Mouse (Mus musculus) bone marrow, adult 2 months (tissue): ENCODE measurements around the gene Sdad1. TPM values are rescaled to one million over a fixed set of nuclear protein-coding genes. Genes with fewer than 3 reads are reported as not detected.

Source experiments
- H3K27ac ChIP-seq: fragments of 200-500 bp; 2 replicates; pipeline ENCODE4 v1.5.1; 2012; ENCODE audit warnings: low read depth, mild to moderate bottlenecking, control low read depth, inconsistent platforms, low read length; ENCODE audit not compliant: control insufficient read depth, poor library complexity, insufficient read depth
- H3K4me1 ChIP-seq: fragments of 200-500 bp; 2 replicates; pipeline ENCODE4 v1.6.1; 2011; ENCODE audit warnings: low read length; ENCODE audit not compliant: control insufficient read depth, insufficient read depth
- H3K4me3 ChIP-seq: fragments of 200-500 bp; replicated peaks from 2 replicates; pipeline ENCODE3; 2011; ENCODE audit warnings: mild to moderate bottlenecking, low read depth, low read length, control low read depth; ENCODE audit not compliant: control insufficient read depth
- CTCF ChIP-seq: fragments of 200-500 bp; IDR thresholded peaks from 2 replicates; pipeline ENCODE4 v1.5.1; 2011; ENCODE audit warnings: low read length, control low read depth; ENCODE audit not compliant: control insufficient read depth, insufficient read depth
- POLR2A ChIP-seq: fragments of 200-500 bp; IDR thresholded peaks from 2 replicates; pipeline ENCODE4 v1.6.1; 2011; ENCODE audit warnings: low read depth, mild to moderate bottlenecking, control low read depth, low read length, borderline replicate concordance; ENCODE audit not compliant: control insufficient read depth
- WGBS: fragments of 180-500 bp; shearing (Covaris S2); methylation state at CpG from one replicate; pipeline ENCODE4 v1.1.7; 2018; 5-methylcytosine and 5-hydroxymethylcytosine counted together
- polyA plus RNA-seq: library from polyadenylated mRNA; stranded (reverse); fragments of >200 nt; gene quantifications from 2 replicates; pipeline ENCODE4 v1.2.4, GENCODE M21; 2011; ENCODE audit warnings: low replicate concordance; ENCODE audit not compliant: missing spikeins, insufficient read depth, insufficient read length

The Sdad1 gene
- polyA plus RNA-seq, 1 experiment, result 14.1 TPM

DNA sequence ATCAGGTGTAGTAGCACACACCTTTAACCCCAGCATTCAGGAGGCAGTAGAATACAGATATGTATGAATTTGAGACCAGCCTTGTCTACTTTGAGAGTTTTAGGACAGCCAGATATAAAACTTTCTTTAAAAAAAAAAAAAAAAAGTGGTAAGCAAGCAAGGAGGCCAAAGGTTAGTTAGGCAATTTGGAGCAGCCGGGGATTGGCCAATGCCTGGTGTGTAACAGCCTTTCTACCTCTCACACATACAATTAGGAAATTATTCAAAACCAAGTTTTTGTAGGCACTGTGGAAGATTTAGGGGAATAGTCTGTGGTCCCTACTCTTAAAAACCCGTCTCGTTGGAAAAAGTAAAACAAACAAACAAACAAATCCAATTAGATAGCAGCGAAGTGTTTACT lies 12.3 kb upstream of the Sdad1 start:
- Histone ChIP-seq H3K4me1 (peaks cover 1% of the 10 kb centered on the region; the same call in 1 of the 2 replicates), H3K4me3 (no peak overlapping the region), H3K27ac (no peak overlapping the region)
- no peak for TF ChIP-seq POLR2A
- no peak for TF ChIP-seq CTCF
- 43% methylated on average over 4 of the region's 4 CpGs for WGBS

GRCm38 (mm10) chr5:92321631-92322400 lies 11.5 kb upstream of the Sdad1 start:
- Histone ChIP-seq H3K27ac (no peak overlapping the region), H3K4me3 (no peak overlapping the region), H3K4me1 (peaks cover 1% of the 10 kb centered on the region; the same call in 1 of the 2 replicates)
- TF ChIP-seq CTCF (no peak), POLR2A (no peak)
- WGBS, result 49% methylated on average over 8 of the region's 8 CpGs

- peaks cover 1% of the 10 kb centered on the region; the same call in 1 of the 2 replicates for H3K4me1 ChIP-seq
- H3K4me3 ChIP-seq, result no peak overlapping the region
- H3K27ac ChIP-seq, result peak overlapping the region; percentile 7
- 54% methylated on average over 14 of the region's 14 CpGs for WGBS
- TF ChIP-seq POLR2A (no peak), CTCF (no peak)
These were observed 8.3 kb upstream of the Sdad1 start for GRCm38 (mm10) chr5:92318596-92318995.

GRCm38 (mm10) chr5:92318119-92318518 lies 7.8 kb upstream of the Sdad1 start:
- peaks cover 1% of the 10 kb centered on the region; the same call in 1 of the 2 replicates for H3K4me1 ChIP-seq
- H3K27ac ChIP-seq, result no peak overlapping the region
- WGBS, result 41% methylated on average over 7 of the region's 7 CpGs
- no peak overlapping the region for H3K4me3 ChIP-seq
- no peak for TF ChIP-seq CTCF
- no peak for TF ChIP-seq POLR2A

DNA sequence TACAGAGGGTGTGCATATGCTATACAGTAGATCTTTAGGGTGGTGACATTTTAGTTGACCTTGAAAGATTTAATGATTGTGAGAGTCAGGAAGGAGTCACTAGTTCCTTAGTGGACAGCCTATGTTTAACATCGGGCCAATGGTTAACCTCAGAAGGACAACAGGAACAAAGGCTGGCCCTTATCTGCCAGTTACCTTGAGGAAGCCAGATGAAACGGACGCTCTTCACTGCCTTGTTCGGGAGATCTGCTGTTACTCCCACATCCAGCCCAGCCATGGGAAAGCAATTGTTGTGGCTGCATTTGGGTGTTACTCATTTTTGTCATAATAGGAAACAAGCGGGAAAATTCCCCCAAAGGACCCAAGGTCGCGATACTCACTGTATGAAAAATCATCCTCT lies 3.5 kb upstream of the Sdad1 start:
- Histone ChIP-seq H3K27ac (no peak overlapping the region), H3K4me3 (no peak overlapping the region), H3K4me1 (no peaks in the 10 kb centered on the region; the same call in 1 of the 2 replicates)
- TF ChIP-seq CTCF (no peak), POLR2A (no peak)
- WGBS, result 33% methylated on average over 7 of the region's 7 CpGs

DNA sequence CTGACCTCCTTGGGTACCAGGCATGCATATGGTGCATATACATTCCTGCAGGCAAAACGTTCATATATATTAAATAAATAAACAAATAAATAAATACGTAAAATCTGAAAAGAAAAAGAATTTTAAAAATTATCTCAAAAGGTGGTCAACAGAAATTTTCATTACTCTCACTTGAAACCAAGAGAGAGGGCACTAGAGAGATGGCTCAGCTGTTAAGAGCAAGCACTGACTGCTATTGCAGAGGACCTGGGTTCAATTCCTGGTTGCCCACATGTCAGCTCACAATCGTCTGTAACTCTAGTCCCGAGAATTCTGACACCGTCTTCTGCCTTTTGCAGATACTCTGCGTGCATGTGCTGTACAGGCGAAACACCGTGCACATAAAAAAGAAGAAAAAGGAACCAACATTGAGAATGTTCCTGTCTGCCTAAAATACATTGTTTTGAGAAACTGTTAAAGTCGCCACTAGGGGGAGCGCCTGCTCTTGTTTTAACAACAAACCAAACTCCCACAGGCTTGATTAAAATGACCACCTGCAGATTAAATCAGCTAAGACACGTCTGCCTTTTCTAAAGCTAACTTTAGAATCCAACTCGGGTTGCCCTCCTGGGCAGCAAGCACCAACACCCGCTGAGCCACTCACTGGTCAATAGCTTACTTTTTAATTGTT lies 1.9 kb upstream of the Sdad1 start:
- peaks cover 2% of the 10 kb centered on the region for H3K4me1 ChIP-seq

DNA sequence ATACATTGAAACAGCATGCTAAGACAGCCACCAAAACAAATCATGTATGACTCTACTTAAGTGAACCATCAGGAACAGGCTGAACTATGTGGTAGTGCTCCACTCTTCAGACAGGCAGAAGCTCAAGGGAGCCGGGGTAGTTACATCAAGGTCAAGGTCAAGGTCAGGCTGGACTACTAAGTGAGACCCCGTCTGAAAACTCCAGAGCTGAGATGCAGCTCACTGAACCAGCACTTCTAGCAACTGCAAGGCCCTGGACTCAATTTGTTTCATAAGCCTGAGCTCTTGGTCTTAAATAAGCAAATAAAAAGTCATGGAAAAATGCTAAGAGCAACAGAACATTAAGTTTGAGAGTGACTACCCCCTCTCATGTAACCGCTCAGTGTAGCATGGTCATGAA lies 6.0 kb downstream of the Sdad1 start:
- peaks cover 2% of the 10 kb centered on the region for H3K4me1 ChIP-seq
- no peak overlapping the region for H3K27ac ChIP-seq
- H3K4me3 ChIP-seq, result no peak overlapping the region
- WGBS, result 84% methylated on average over 3 of the region's 3 CpGs
- no peak for TF ChIP-seq CTCF
- no peak for TF ChIP-seq POLR2A

More for the DNA sequence above, 1.9 kb upstream of the Sdad1 start:
- 14% methylated on average over 13 of the region's 13 CpGs for WGBS
- no peak overlapping the region for H3K4me3 ChIP-seq
- H3K27ac ChIP-seq, result no peak overlapping the region
- TF ChIP-seq POLR2A (no peak), CTCF (no peak)

DNA sequence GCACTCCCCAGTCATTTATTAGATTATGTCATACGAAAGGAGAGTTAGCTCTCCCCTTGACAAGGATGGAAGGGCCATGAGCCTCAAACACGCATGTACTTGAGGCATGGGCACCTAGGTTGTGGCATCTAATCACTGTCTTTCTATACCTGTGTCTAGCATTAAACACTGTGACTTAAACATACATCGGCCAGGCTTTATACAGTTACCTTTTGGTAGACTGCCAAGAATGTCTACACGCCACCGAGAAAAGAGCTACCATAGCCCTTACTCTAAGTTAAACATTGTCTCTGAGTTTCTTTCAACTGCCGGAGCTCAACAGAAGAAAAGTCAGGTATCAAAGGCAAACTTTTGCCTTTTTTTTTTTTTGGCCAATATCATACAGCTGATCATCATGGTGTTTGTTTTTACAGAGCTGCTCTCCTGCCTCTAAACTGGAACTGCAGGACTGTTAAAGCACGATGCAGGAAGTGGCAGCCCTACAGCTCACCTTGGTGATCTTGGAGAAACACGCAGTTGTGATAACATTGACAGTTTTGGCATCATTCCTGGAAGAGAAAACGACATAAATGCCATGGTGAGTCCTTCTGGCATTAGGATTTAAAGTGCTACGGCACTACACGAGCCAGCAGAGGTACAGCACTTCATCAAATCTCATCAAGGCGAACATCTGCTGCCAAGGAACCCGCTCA lies 8.0 kb downstream of the Sdad1 start:
- WGBS, result 84% methylated on average over 13 of the region's 13 CpGs
- no peak for TF ChIP-seq POLR2A
- TF ChIP-seq CTCF, result no peak
- H3K4me1 ChIP-seq, result no peaks in the 10 kb centered on the region; the same call in 1 of the 2 replicates
- H3K4me3 ChIP-seq, result no peak overlapping the region
- H3K27ac ChIP-seq, result no peak overlapping the region
